Mouse (Mus musculus) liver, adult 2 months (tissue): ENCODE results near the gene Wwox.

Experiments
- CTCF ChIP-seq: fragments of 200-500 bp; IDR thresholded peaks from 2 replicates; pipeline ENCODE4 v1.5.1; 2011; ENCODE audit warnings: low read depth, low read length, control low read depth
- POLR2A ChIP-seq: fragments of 200-500 bp; IDR thresholded peaks from 2 replicates; pipeline ENCODE4 v1.6.1; 2011; ENCODE audit warnings: low read length, control low read depth; ENCODE audit not compliant: insufficient read depth; ENCODE audit errors: extremely low read depth

DNA sequence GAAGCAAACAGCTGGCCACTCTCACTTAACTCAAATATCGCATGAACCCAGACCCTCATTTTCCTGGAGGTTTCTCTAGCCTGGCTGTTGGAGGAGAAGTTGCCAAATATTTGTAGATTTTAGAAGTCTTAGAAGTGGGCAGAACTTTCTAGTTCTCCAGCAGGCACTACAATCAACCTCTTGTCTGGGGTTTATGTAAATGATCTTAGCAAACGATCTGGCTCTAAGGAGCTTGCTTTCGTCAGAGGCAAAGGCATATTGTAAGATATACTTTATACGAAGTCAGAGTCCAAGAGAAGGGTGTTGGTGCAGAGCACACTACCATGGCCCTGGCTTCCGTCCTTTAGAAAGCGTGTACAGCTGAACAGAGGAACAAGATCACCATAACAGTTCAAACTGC is 770.6 kb downstream of the Wwox start:
- TF ChIP-seq CTCF (no peak), POLR2A (no peak)
